Mouse (Mus musculus): ENCODE data around the gene Nop2. TPM values are rescaled to one million over a fixed set of nuclear protein-coding genes. Genes with fewer than 3 reads are reported as not detected.

Gene Nop2
- polyA plus RNA-seq, 1 experiment from 2014 or later: 56.4 TPM

- peaks cover 32% of the 10 kb centered on the region for H3K36me3 ChIP-seq (ENCODE audit: control insufficient read depth, insufficient read depth, low read length)
These were observed 21.3 kb downstream of the Nop2 start for GRCm38 (mm10) chr6:125153018-125153389.

GRCm38 (mm10) chr6:125153682-125154081, 22.0 kb downstream of the Nop2 start:
- H3K4me2 ChIP-seq (ENCODE audit: low read depth, low read length): no peak overlapping the region
- H3K9ac ChIP-seq (ENCODE audit: low read depth, low read length): no peak overlapping the region
- no peaks in the 10 kb centered on the region for H3K4me1 ChIP-seq (ENCODE audit: control insufficient read depth, insufficient read depth, low read length)
- peaks cover 35% of the 10 kb centered on the region for H3K36me3 ChIP-seq (ENCODE audit: control insufficient read depth, insufficient read depth, low read length)
- WGBS: 85% methylated on average over 4 of the region's 4 CpGs
- no peak for DNase-seq (ENCODE audit: low spot score)
- H3K27me3 ChIP-seq (replicated peaks; ENCODE audit: control insufficient read depth, insufficient read depth, low read length): no peaks in the 10 kb centered on the region
- ATAC-seq (ENCODE audit: low read depth): no peak
- no peak overlapping the region for H3K27ac ChIP-seq (replicated peaks; ENCODE audit: low read depth, low read length)
- no peaks in the 10 kb centered on the region for H3K9me3 ChIP-seq (ENCODE audit: control insufficient read depth, low read length)
- no peak overlapping the region for H3K4me3 ChIP-seq (ENCODE audit: low read depth, low read length)

More at GRCm38 (mm10) chr6:125153018-125153389, 21.3 kb downstream of the Nop2 start:
- H3K27ac ChIP-seq (replicated peaks; ENCODE audit: low read depth, low read length): no peak overlapping the region
- ATAC-seq (ENCODE audit: low read depth) (no peak), DNase-seq (ENCODE audit: low spot score) (no peak)
- H3K9me3 ChIP-seq (ENCODE audit: control insufficient read depth, low read length): no peaks in the 10 kb centered on the region
- no peaks in the 10 kb centered on the region for H3K27me3 ChIP-seq (replicated peaks; ENCODE audit: control insufficient read depth, insufficient read depth, low read length)
- no peak overlapping the region for H3K4me2 ChIP-seq (ENCODE audit: low read depth, low read length)
- no peak overlapping the region for H3K4me3 ChIP-seq (ENCODE audit: low read depth, low read length)
- H3K9ac ChIP-seq (ENCODE audit: low read depth, low read length): no peak overlapping the region
- 66% methylated on average over 4 of the region's 5 CpGs for WGBS
- no peaks in the 10 kb centered on the region for H3K4me1 ChIP-seq (ENCODE audit: control insufficient read depth, insufficient read depth, low read length)

- H3K36me3 ChIP-seq (ENCODE audit: control insufficient read depth, insufficient read depth, low read length): peaks cover 44% of the 10 kb centered on the region
- ATAC-seq (ENCODE audit: low read depth) (no peak), DNase-seq (ENCODE audit: low spot score) (peak; percentile 56)
- H3K9me3 ChIP-seq (ENCODE audit: control insufficient read depth, low read length): no peaks in the 10 kb centered on the region
- H3K9ac ChIP-seq (ENCODE audit: low read depth, low read length): no peak overlapping the region
- H3K27me3 ChIP-seq (replicated peaks; ENCODE audit: control insufficient read depth, insufficient read depth, low read length): no peaks in the 10 kb centered on the region
- no peak overlapping the region for H3K4me3 ChIP-seq (ENCODE audit: low read depth, low read length)
- H3K4me2 ChIP-seq (ENCODE audit: low read depth, low read length): no peak overlapping the region
- no peak overlapping the region for H3K27ac ChIP-seq (replicated peaks; ENCODE audit: low read depth, low read length)
- H3K4me1 ChIP-seq (ENCODE audit: control insufficient read depth, insufficient read depth, low read length): no peaks in the 10 kb centered on the region
These were observed 22.8 kb downstream of the Nop2 start for GRCm38 (mm10) chr6:125154550-125154949.

- Histone ChIP-seq H3K27me3 (replicated peaks; ENCODE audit: control insufficient read depth, insufficient read depth, low read length) (no peaks in the 10 kb centered on the region), H3K4me1 (ENCODE audit: control insufficient read depth, insufficient read depth, low read length) (no peaks in the 10 kb centered on the region), H3K27ac (replicated peaks; ENCODE audit: low read depth, low read length) (no peak overlapping the region), H3K9me3 (ENCODE audit: control insufficient read depth, low read length) (no peaks in the 10 kb centered on the region), H3K36me3 (ENCODE audit: control insufficient read depth, insufficient read depth, low read length) (peaks cover 50% of the 10 kb centered on the region), H3K4me3 (ENCODE audit: low read depth, low read length) (no peak overlapping the region), H3K4me2 (ENCODE audit: low read depth, low read length) (no peak overlapping the region), H3K9ac (ENCODE audit: low read depth, low read length) (no peak overlapping the region)
- no peak for ATAC-seq (ENCODE audit: low read depth)
- 85% methylated on average over 8 of the region's 8 CpGs for WGBS
- no peak for DNase-seq (ENCODE audit: low spot score)
These were observed 23.6 kb downstream of the Nop2 start for GRCm38 (mm10) chr6:125155262-125155661.

GRCm38 (mm10) chr6:125156491-125156890, 24.8 kb downstream of the Nop2 start:
- Histone ChIP-seq H3K4me2 (ENCODE audit: low read depth, low read length) (no peak overlapping the region), H3K36me3 (ENCODE audit: control insufficient read depth, insufficient read depth, low read length) (peaks cover 58% of the 10 kb centered on the region), H3K27me3 (replicated peaks; ENCODE audit: control insufficient read depth, insufficient read depth, low read length) (no peaks in the 10 kb centered on the region), H3K9me3 (ENCODE audit: control insufficient read depth, low read length) (no peaks in the 10 kb centered on the region), H3K27ac (replicated peaks; ENCODE audit: low read depth, low read length) (no peak overlapping the region), H3K9ac (ENCODE audit: low read depth, low read length) (no peak overlapping the region), H3K4me3 (ENCODE audit: low read depth, low read length) (no peak overlapping the region), H3K4me1 (ENCODE audit: control insufficient read depth, insufficient read depth, low read length) (no peaks in the 10 kb centered on the region)
- DNase-seq (ENCODE audit: low spot score): no peak
- 90% methylated on average over 3 of the region's 3 CpGs for WGBS
- ATAC-seq (ENCODE audit: low read depth): no peak

- DNase-seq (ENCODE audit: low spot score) (peak; percentile 86), ATAC-seq (ENCODE audit: low read depth) (peak; percentile 69)
- H3K4me3 ChIP-seq (ENCODE audit: low read depth, low read length): no peak overlapping the region
- H3K4me1 ChIP-seq (ENCODE audit: control insufficient read depth, insufficient read depth, low read length): no peaks in the 10 kb centered on the region
- WGBS: 52% methylated on average over 7 of the region's 7 CpGs
- H3K9me3 ChIP-seq (ENCODE audit: control insufficient read depth, low read length): no peaks in the 10 kb centered on the region
- peak overlapping the region; percentile 68 for H3K27ac ChIP-seq (replicated peaks; ENCODE audit: low read depth, low read length)
- H3K27me3 ChIP-seq (replicated peaks; ENCODE audit: control insufficient read depth, insufficient read depth, low read length): no peaks in the 10 kb centered on the region
- 0 out of 2 replicates have a peak overlapping the region, but pooled peaks have one; percentile 5 for H3K9ac ChIP-seq (ENCODE audit: low read depth, low read length)
- no peak overlapping the region for H3K4me2 ChIP-seq (ENCODE audit: low read depth, low read length)
- H3K36me3 ChIP-seq (ENCODE audit: control insufficient read depth, insufficient read depth, low read length): peaks cover 61% of the 10 kb centered on the region
These were observed 25.4 kb downstream of the Nop2 start for GRCm38 (mm10) chr6:125156903-125157614.

GRCm38 (mm10) chr6:125158944-125159492, 27.3 kb downstream of the Nop2 start:
- Histone ChIP-seq H3K9me3 (ENCODE audit: control insufficient read depth, low read length) (no peaks in the 10 kb centered on the region), H3K4me1 (ENCODE audit: control insufficient read depth, insufficient read depth, low read length) (peaks cover 3% of the 10 kb centered on the region; the same call in 1 of the 2 replicates), H3K9ac (ENCODE audit: low read depth, low read length) (no peak overlapping the region), H3K27me3 (replicated peaks; ENCODE audit: control insufficient read depth, insufficient read depth, low read length) (no peaks in the 10 kb centered on the region), H3K27ac (replicated peaks; ENCODE audit: low read depth, low read length) (no peak overlapping the region), H3K36me3 (ENCODE audit: control insufficient read depth, insufficient read depth, low read length) (peaks cover 61% of the 10 kb centered on the region), H3K4me3 (ENCODE audit: low read depth, low read length) (no peak overlapping the region), H3K4me2 (ENCODE audit: low read depth, low read length) (no peak overlapping the region)
- WGBS: 83% methylated on average over 15 of the region's 15 CpGs
- ATAC-seq (ENCODE audit: low read depth) (no peak), DNase-seq (ENCODE audit: low spot score) (no peak)

GRCm38 (mm10) chr6:125159773-125160557, 28.3 kb downstream of the Nop2 start:
- Histone ChIP-seq H3K27me3 (replicated peaks; ENCODE audit: control insufficient read depth, insufficient read depth, low read length) (no peaks in the 10 kb centered on the region), H3K4me2 (ENCODE audit: low read depth, low read length) (no peak overlapping the region), H3K9ac (ENCODE audit: low read depth, low read length) (no peak overlapping the region), H3K4me3 (ENCODE audit: low read depth, low read length) (no peak overlapping the region), H3K4me1 (ENCODE audit: control insufficient read depth, insufficient read depth, low read length) (peaks cover 7% of the 10 kb centered on the region; the same call in 1 of the 2 replicates), H3K27ac (replicated peaks; ENCODE audit: low read depth, low read length) (peak overlapping the region; percentile 33; the same call in 1 of the 2 replicates), H3K9me3 (ENCODE audit: control insufficient read depth, low read length) (no peaks in the 10 kb centered on the region), H3K36me3 (ENCODE audit: control insufficient read depth, insufficient read depth, low read length) (peaks cover 66% of the 10 kb centered on the region)
- no peak for DNase-seq (ENCODE audit: low spot score)
- WGBS: 77% methylated on average over 7 of the region's 7 CpGs
- no peak for ATAC-seq (ENCODE audit: low read depth)
